Mouse (Mus musculus): ENCODE data around the gene Snx32. TPM values are rescaled to one million over a fixed set of nuclear protein-coding genes. Genes with fewer than 3 reads are reported as not detected.

The Snx32 gene
- 10 to 100 TPM in 1 of 2 experiments, 1 to 10 TPM in 1; 8.0 to 12.3 TPM for total RNA-seq (2021)
- long read RNA-seq, experiment 1, transcript Snx32-201 (13 exons, 1,703 nt), result major isoform, 5 of 21 reads
- long read RNA-seq, experiment 1, partial matches to known transcripts, result 2 of 21 reads
- long read RNA-seq, experiment 1, other reads (novel, unspliced or antisense), result 14 of 21 reads
- long read RNA-seq, experiment 2, transcript Snx32-201 (13 exons, 1,703 nt), result major isoform, 6 of 18 reads
- long read RNA-seq, experiment 2, partial matches to known transcripts, result 1 of 18 reads
- long read RNA-seq, experiment 2, other reads (novel, unspliced or antisense), result 11 of 18 reads

- peak; percentile 97 for DNase-seq
These were observed at the start of gene Snx32 for GRCm38 (mm10) chr19:5510031-5511026. Gene Snx32, minus strand, starts transcription at chr19:5510538.

GRCm38 (mm10) chr19:5559631-5560456, 49.5 kb upstream of the Snx32 start:
- DNase-seq, result no peak

- no peak for DNase-seq
These were observed 48.9 kb upstream of the Snx32 start for GRCm38 (mm10) chr19:5559229-5559628.

- DNase-seq, result no peak
These were observed 48.4 kb upstream of the Snx32 start for GRCm38 (mm10) chr19:5558770-5559169.

- no peak for DNase-seq
These were observed 47.8 kb upstream of the Snx32 start for GRCm38 (mm10) chr19:5558169-5558568.

- no peak for DNase-seq
These were observed 43.9 kb upstream of the Snx32 start for GRCm38 (mm10) chr19:5554212-5554611.

- no peak for DNase-seq
These were observed 43.5 kb upstream of the Snx32 start for GRCm38 (mm10) chr19:5553802-5554201.

GRCm38 (mm10) chr19:5547471-5548056, 37.2 kb upstream of the Snx32 start:
- DNase-seq, result no peak

- no peak for DNase-seq
These were observed 33.7 kb upstream of the Snx32 start for GRCm38 (mm10) chr19:5544031-5544430.

GRCm38 (mm10) chr19:5543362-5543761, 33.0 kb upstream of the Snx32 start:
- DNase-seq, result no peak

- no peak for DNase-seq
These were observed 28.4 kb upstream of the Snx32 start for GRCm38 (mm10) chr19:5538786-5539185.

GRCm38 (mm10) chr19:5532520-5532919, 22.2 kb upstream of the Snx32 start:
- DNase-seq, result no peak

- no peak for DNase-seq
These were observed 19.8 kb upstream of the Snx32 start for GRCm38 (mm10) chr19:5530138-5530524.

GRCm38 (mm10) chr19:5529325-5530137, 19.2 kb upstream of the Snx32 start:
- peak; percentile 99 for DNase-seq

- no peak for DNase-seq
These were observed 14.9 kb upstream of the Snx32 start for GRCm38 (mm10) chr19:5525204-5525603.

- no peak for DNase-seq
These were observed 8.4 kb upstream of the Snx32 start for GRCm38 (mm10) chr19:5518721-5519120.

- DNase-seq, result no peak
These were observed 6.7 kb upstream of the Snx32 start for GRCm38 (mm10) chr19:5516906-5517505.

- DNase-seq, result no peak
These were observed 5.8 kb upstream of the Snx32 start for GRCm38 (mm10) chr19:5515840-5516777.

- no peak for DNase-seq
These were observed 2.6 kb upstream of the Snx32 start for GRCm38 (mm10) chr19:5513005-5513349.
